Mouse (Mus musculus) midbrain, embryonic 15.5 days (tissue): Measurements from ENCODE around the gene Ddx39b. TPM values are rescaled to one million over a fixed set of nuclear protein-coding genes. Genes with fewer than 3 reads are reported as not detected.
A peak's percentile ranks its signal among the peaks of the same experiment; 100 is the strongest.

ENCODE experiments used
- ATAC-seq: fragments of 200-750 bp; cut with Nextera tagmentation; replicated peaks from 2 replicates; pipeline ENCODE4 v1.8.0; 2017; ENCODE audit warnings: moderate TSS enrichment
- H3K27ac ChIP-seq: fragments of 300-500 bp; sonication (generic); 2 replicates; pipeline ENCODE4 v1.5.1; 2015; ENCODE audit warnings: mild to moderate bottlenecking, inconsistent platforms
- H3K27me3 ChIP-seq: fragments of 300-500 bp; sonication (generic); replicated peaks from 2 replicates; pipeline ENCODE4 v1.6.1; 2015; ENCODE audit warnings: inconsistent platforms
- H3K36me3 ChIP-seq: fragments of 300-500 bp; sonication (generic); replicated peaks from 2 replicates; pipeline ENCODE4 v1.6.1; 2015; ENCODE audit warnings: inconsistent platforms
- H3K4me1 ChIP-seq: fragments of 300-500 bp; sonication (generic); 2 replicates; pipeline ENCODE4 v1.6.1; 2015; ENCODE audit warnings: inconsistent platforms
- H3K4me2 ChIP-seq: fragments of 300-500 bp; sonication (generic); 2 replicates; pipeline ENCODE4 v1.6.1; 2015; ENCODE audit warnings: inconsistent platforms, mild to moderate bottlenecking, moderate library complexity
- H3K4me3 ChIP-seq: fragments of 300-500 bp; sonication (generic); 2 replicates; pipeline ENCODE4 v1.5.1; 2015; ENCODE audit warnings: mild to moderate bottlenecking, inconsistent platforms
- H3K9ac ChIP-seq: fragments of 300-500 bp; sonication (generic); 2 replicates; pipeline ENCODE4 v1.6.1; 2015; ENCODE audit warnings: mild to moderate bottlenecking, inconsistent platforms
- H3K9me3 ChIP-seq: fragments of 300-500 bp; sonication (generic); 2 replicates; pipeline ENCODE4 v1.6.1; 2016; ENCODE audit warnings: inconsistent platforms
- WGBS: fragments of 180-500 bp; shearing (Covaris S2); methylation state at CpG from one replicate; pipeline ENCODE4 v1.1.7; 2015; ENCODE audit warnings: mixed read lengths; 5-methylcytosine and 5-hydroxymethylcytosine counted together
- polyA plus RNA-seq: library from polyadenylated mRNA; unstranded; fragments of >200 nt; fragmentation: Nextera tagmentation; extraction: Ambion mirVana; gene quantifications from 2 replicates; pipeline ENCODE4 v1.2.1, GENCODE M21; 2015

Gene Ddx39b
- polyA plus RNA-seq: 379 and 391 TPM in 2 replicates

DNA sequence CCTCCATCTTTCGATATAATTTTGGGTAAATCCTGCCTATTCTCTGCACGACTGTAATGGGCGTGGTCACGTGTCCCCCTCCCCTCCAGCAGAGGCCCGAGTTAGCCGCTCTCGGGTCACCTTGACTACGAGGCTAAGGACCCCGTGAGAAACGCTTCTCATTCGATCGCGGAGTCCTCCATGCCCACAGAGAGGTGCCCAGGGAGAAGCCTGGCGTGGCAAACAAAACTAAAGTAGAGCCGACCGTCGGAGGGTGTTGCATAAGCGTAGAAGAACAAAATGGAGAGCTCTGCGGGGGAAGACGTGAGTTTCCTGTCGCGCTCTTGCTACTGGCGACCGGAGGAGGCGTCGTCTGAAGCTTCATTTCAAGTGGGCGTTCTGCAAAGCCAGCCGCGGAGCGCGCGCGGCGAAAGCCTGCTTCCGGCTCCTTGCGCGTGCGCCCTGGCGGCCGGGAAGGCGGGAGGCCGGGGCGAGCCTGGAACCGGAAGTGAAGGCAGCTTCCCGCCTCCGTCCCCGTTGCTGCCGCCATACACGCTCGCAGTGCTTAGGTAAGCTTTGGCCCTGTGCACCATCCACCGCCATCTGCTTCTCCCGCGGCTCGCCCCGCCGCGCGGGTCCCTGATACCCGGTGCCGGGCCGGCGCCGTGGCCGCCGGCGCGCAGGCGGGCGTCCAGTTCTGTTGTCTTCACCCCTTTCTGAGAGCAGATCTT is at the start of gene Ddx39b:
TSS of gene Ddx39b (plus strand) at position 442 of the 710 bp plus-strand sequence.
- 0% methylated on average over 69 of the region's 69 CpGs for WGBS
- Histone ChIP-seq H3K4me3 (peak within 1 kb of the TSS; percentile 98), H3K9ac (peak within 1 kb of the TSS; percentile 98), H3K36me3 (peaks cover 23% of the 10 kb centered on the region), H3K27me3 (no peaks in the 10 kb centered on the region), H3K9me3 (no peaks in the 10 kb centered on the region), H3K4me2 (peak within 1 kb of the TSS; percentile 82), H3K4me1 (peaks cover 48% of the 10 kb centered on the region), H3K27ac (peak within 1 kb of the TSS; percentile 99)
- ATAC-seq: peak; percentile 90

DNA sequence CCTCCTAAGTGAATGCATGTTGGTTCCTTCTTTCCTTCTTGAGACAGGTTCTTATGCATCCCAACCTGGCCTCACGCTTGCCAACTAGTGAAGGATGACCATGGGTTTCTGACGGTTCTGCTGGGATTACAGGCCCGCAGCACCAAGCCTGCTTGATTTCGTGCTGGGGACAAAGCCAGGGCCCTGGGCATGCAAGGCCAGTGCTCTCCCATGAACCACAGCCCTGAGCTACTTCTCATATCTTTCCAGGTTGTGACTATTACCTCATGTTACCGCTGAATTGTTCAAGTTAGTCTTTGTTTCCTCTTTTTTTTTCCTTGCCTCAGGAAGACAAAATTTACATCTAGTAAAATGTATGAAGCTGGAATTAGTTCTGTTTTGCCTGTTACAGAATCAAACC is 48.6 kb upstream of the Ddx39b start:
- no peak overlapping the region for H3K4me3 ChIP-seq
- ATAC-seq: no peak
- H3K9ac ChIP-seq: no peak overlapping the region
- H3K27me3 ChIP-seq: peaks cover 32% of the 10 kb centered on the region
- no peaks in the 10 kb centered on the region for H3K36me3 ChIP-seq
- no peaks in the 10 kb centered on the region for H3K9me3 ChIP-seq
- WGBS: 84% methylated on average over 5 of the region's 5 CpGs
- peaks cover 11% of the 10 kb centered on the region for H3K4me1 ChIP-seq
- no peak overlapping the region for H3K27ac ChIP-seq
- H3K4me2 ChIP-seq: no peak overlapping the region

DNA sequence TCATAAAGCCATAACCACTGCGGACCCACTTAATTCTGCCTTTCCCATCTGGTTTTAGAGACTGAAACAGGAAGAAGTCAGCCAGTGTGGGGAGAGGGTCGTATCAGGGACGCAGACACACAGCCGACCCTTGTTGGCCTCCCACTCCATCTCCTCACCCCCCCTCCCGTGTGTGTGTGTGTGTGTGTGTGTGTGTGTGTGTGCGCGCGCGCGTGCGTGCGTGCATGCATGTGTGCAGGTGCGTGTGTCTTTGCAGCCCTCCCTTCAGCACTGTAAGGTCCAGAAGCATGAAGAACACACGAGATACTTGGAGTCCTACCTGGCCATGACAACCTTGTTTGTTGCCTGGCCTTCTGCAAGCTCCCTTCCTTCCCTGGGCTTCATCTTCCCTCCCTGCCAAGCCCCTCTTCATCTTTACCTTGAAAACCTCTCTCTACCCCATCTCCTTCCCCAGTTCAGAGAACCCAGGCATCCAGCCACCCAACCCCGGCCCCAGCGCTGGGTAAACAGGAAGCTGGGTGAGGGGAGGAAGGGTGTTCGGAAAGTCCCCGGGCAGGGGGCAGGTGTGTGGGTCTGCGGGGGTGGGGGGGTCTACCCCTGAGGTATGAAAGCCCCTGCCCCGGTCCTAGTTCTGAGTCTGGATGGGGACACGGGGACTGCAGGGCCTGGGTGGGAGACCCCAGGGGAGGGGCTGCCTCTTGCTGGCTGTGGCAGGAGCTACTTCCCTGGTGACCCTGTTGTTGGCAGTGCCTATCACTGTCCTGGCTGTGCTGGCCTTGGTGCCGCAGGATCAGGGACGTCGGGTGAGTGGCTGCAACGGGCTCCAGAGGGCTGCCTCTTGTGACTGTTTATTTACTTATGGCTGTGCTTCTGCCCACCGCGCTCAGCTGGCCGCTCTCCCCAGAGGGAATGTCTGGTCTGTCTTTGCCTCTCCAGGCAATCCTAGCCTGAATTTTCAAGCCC is 47.4 kb upstream of the Ddx39b start, which contains the start of gene Ltb:
TSS of gene Ltb (plus strand) at position 559 of the 963 bp plus-strand sequence.
- H3K27me3 ChIP-seq: peaks cover 32% of the 10 kb centered on the region
- WGBS: 76% methylated on average over 28 of the region's 28 CpGs
- no peak for ATAC-seq
- H3K36me3 ChIP-seq: no peaks in the 10 kb centered on the region
- no peaks in the 10 kb centered on the region for H3K9me3 ChIP-seq
- peak within 1 kb of the TSS; percentile 39; the same call in 1 of the 2 replicates for H3K4me3 ChIP-seq
- H3K4me2 ChIP-seq: no peak within 1 kb of the TSS
- no peak within 1 kb of the TSS for H3K27ac ChIP-seq
- no peak within 1 kb of the TSS for H3K9ac ChIP-seq
- H3K4me1 ChIP-seq: peaks cover 11% of the 10 kb centered on the region

DNA sequence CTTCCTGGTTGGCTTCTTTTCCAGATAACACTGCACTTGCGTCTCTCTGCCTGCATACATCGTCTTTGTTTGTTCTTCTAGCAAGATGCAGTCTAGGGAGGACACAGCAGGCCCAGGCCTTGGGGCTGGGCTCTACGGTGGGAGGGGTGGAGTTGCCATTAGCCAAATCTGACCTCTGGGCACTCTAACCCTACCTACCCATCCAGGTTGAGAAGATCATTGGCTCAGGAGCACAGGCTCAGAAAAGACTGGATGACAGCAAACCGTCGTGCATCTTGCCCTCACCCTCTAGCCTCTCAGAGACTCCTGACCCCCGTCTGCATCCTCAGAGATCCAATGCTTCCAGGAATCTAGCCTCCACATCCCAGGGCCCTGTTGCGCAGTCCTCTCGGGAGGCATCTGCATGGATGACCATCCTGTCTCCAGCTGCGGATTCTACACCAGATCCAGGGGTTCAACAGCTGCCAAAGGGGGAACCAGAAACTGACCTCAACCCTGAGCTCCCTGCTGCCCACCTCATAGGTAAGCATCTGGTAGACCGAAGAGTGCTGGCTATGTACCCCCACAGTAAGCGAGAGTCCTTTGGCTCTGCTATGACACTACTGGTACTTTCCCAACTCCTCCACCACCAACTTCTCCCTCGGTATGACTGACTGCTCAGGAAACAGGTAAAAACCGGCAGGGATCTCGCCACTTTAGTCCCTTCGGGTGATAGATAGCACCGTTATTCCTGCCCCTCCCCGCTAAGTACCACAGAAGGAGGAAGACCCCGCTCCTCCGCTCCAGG is 46.5 kb upstream of the Ddx39b start:
- Histone ChIP-seq H3K4me1 (peaks cover 11% of the 10 kb centered on the region), H3K9ac (0 out of 2 replicates have a peak overlapping the region, but pooled peaks have one; percentile 31), H3K27ac (no peak overlapping the region), H3K4me3 (peak overlapping the region; percentile 39), H3K4me2 (peak overlapping the region; percentile 68), H3K36me3 (no peaks in the 10 kb centered on the region), H3K9me3 (no peaks in the 10 kb centered on the region), H3K27me3 (peaks cover 32% of the 10 kb centered on the region)
- 42% methylated on average over 19 of the region's 19 CpGs for WGBS
- no peak for ATAC-seq

DNA sequence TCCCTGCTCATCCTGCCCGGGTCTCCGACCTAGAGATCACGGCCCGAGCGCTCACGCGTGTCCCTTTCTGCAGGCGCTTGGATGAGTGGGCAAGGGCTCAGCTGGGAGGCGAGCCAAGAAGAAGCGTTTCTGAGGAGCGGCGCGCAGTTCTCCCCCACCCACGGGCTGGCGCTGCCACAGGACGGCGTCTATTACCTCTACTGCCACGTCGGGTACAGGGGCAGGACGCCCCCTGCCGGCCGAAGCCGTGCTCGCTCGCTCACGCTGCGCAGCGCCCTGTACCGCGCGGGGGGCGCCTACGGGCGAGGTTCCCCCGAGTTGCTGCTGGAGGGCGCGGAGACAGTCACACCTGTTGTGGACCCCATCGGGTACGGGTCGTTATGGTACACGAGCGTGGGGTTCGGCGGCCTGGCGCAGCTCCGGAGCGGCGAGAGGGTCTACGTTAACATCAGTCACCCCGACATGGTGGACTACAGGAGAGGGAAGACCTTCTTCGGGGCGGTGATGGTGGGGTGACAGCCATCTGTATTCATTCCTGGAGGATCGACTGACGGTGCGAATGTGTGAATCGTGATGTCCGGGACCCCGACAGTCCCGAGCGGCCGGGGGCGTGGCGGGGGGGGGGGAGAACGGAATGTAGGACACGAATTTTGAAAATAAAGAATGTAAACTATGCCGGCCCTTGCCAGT is 45.8 kb upstream of the Ddx39b start:
- peak; percentile 79 for ATAC-seq
- Histone ChIP-seq H3K4me2 (peak overlapping the region; percentile 68), H3K4me3 (peak overlapping the region; percentile 39), H3K9ac (peak overlapping the region; percentile 31), H3K36me3 (no peaks in the 10 kb centered on the region), H3K27me3 (peaks cover 36% of the 10 kb centered on the region), H3K27ac (no peak overlapping the region), H3K4me1 (peaks cover 11% of the 10 kb centered on the region), H3K9me3 (no peaks in the 10 kb centered on the region)
- 2% methylated on average over 66 of the region's 66 CpGs for WGBS

DNA sequence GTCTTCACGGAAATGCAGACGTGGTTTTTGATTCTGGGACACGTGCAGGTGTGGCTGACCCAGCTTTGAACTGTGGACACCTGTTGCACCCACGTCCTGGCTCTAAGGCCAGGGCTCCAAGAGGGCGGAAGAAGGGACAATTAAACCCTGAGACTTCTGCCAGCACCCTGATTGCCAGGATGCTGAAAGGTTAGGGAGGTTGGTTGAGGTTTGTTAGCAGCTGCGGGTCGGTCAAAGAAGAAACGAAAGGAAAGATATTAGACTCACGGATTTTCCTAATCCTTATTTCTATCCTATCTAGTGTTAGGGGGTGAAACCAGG is 45.3 kb upstream of the Ddx39b start:
- WGBS: 41% methylated on average over 9 of the region's 9 CpGs
- Histone ChIP-seq H3K27ac (no peak overlapping the region), H3K9me3 (no peaks in the 10 kb centered on the region), H3K9ac (no peak overlapping the region), H3K27me3 (peaks cover 36% of the 10 kb centered on the region), H3K36me3 (no peaks in the 10 kb centered on the region), H3K4me1 (peaks cover 11% of the 10 kb centered on the region), H3K4me3 (peak overlapping the region; percentile 39), H3K4me2 (peak overlapping the region; percentile 68)
- ATAC-seq: no peak

DNA sequence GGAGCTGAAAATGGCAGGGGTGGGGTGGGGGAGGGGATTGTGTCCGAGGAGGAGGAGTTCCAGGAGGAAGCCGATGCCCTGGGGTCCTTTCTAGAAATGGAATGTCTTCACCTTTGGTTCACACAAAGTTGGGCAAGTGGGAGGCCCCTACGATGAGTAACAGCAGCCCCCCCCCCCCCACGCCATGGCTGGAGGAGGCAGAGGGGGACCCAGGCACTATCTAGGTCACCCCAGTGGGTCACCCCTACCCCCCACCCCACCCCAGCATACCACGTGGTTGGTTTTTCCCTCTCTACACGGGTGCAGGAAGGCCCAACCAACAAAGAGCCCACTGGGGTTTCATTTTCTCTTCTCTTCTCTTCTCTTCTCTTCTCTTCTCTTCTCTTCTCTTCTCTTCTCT is 44.4 kb upstream of the Ddx39b start:
- no peak overlapping the region for H3K27ac ChIP-seq
- H3K36me3 ChIP-seq: no peaks in the 10 kb centered on the region
- no peak overlapping the region for H3K9ac ChIP-seq
- peaks cover 11% of the 10 kb centered on the region for H3K4me1 ChIP-seq
- peaks cover 36% of the 10 kb centered on the region for H3K27me3 ChIP-seq
- no peaks in the 10 kb centered on the region for H3K9me3 ChIP-seq
- 42% methylated on average over 6 of the region's 6 CpGs for WGBS
- H3K4me2 ChIP-seq: no peak overlapping the region
- no peak overlapping the region for H3K4me3 ChIP-seq
- no peak for ATAC-seq

DNA sequence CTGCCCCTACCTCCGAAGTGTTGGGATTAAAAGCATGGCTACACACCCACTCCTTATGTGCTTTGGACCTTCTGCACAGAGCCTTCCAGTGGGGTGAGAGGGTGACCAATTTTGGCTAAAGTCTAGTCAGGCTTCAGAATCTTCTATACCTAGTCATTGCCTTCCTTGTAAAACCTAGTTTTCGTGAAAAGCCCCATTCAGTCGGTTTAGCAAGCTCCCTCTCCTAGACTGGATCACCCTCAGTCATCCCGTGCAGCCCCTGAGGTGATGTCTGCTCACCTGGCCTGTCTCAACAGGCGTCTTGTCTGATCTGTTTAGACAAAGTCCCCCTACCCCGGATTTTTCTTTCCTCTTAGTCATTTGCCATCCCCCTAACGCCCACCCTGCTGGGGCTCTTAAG is 43.5 kb upstream of the Ddx39b start:
- ATAC-seq: no peak
- H3K36me3 ChIP-seq: no peaks in the 10 kb centered on the region
- WGBS: 69% methylated on average over 7 of the region's 7 CpGs
- peaks cover 11% of the 10 kb centered on the region for H3K4me1 ChIP-seq
- H3K9me3 ChIP-seq: no peaks in the 10 kb centered on the region
- H3K4me2 ChIP-seq: no peak overlapping the region
- H3K9ac ChIP-seq: no peak overlapping the region
- H3K27ac ChIP-seq: no peak overlapping the region
- H3K4me3 ChIP-seq: no peak overlapping the region
- peaks cover 36% of the 10 kb centered on the region for H3K27me3 ChIP-seq

DNA sequence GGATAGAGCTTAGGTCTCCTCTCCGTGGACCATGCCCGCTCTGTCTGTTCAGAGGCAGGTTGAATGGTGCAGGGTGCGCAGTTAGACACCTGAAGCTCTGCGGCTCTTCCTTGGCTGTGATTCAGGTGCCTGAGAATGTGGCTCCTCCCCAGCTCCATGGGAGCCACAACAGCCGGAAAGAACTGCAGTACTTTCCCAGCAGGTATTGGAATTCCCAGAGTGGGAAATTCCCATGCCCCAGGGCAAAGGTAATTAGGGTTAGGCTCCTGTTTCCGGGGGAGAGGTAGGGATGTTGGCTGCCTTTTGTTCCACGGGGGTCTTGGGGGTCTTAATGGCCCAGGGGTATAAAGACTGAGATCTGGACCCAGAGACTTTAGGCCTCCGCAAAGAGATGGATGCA is 42.6 kb upstream of the Ddx39b start:
- Histone ChIP-seq H3K27ac (no peak overlapping the region), H3K4me2 (no peak overlapping the region), H3K27me3 (peaks cover 36% of the 10 kb centered on the region), H3K9me3 (no peaks in the 10 kb centered on the region), H3K36me3 (no peaks in the 10 kb centered on the region), H3K9ac (no peak overlapping the region), H3K4me3 (no peak overlapping the region), H3K4me1 (peaks cover 11% of the 10 kb centered on the region)
- 32% methylated on average over 8 of the region's 8 CpGs for WGBS
- ATAC-seq: no peak

DNA sequence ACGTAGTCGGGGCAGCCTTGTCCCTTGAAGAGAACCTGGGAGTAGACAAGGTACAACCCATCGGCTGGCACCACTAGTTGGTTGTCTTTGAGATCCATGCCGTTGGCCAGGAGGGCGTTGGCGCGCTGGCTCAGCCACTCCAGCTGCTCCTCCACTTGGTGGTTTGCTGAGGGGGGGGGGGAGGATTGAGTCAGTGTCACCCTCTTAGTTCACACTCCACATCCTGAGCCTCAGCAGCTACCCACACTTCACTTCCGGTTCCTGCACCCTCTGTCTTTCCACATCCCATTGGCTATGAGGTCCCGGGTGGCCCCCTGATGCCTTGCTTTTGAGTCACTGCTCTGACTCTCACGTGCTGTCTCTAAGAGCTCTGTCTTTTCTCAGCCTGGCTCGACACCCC is 41.1 kb upstream of the Ddx39b start:
- H3K4me2 ChIP-seq: no peak overlapping the region
- peaks cover 23% of the 10 kb centered on the region for H3K27me3 ChIP-seq

DNA sequence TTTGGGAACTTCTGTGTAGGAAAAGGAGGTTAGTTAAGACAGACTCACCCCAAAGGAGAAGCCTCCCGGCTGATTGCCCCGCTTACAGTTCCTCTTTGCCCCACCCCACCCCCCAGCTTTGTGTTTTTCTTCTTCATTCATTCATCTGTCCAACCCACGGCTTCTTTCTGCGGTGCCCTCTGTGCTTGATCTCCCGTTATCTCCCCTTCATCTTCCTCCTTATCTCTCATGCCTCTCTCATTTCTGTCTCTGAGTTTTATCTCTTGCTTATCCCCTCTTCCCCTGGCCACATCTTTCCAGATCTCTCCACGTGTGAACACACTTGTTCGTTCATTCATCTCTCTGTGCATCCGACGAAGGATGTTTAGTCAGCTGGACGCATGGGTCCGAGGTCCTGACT is 40.4 kb upstream of the Ddx39b start:
- Histone ChIP-seq H3K27me3 (peaks cover 15% of the 10 kb centered on the region), H3K9me3 (no peaks in the 10 kb centered on the region), H3K27ac (no peak overlapping the region), H3K36me3 (no peaks in the 10 kb centered on the region), H3K4me3 (no peak overlapping the region), H3K4me1 (peaks cover 1% of the 10 kb centered on the region; the same call in 1 of the 2 replicates), H3K9ac (no peak overlapping the region), H3K4me2 (no peak overlapping the region)
- no peak for ATAC-seq
- WGBS: 81% methylated on average over 11 of the region's 11 CpGs

More for the DNA sequence above, 41.1 kb upstream of the Ddx39b start:
- Histone ChIP-seq H3K4me1 (peaks cover 8% of the 10 kb centered on the region), H3K4me3 (no peak overlapping the region), H3K9me3 (no peaks in the 10 kb centered on the region), H3K27ac (no peak overlapping the region), H3K36me3 (no peaks in the 10 kb centered on the region), H3K9ac (no peak overlapping the region)
- no peak for ATAC-seq
- 87% methylated on average over 11 of the region's 11 CpGs for WGBS
